ENCODE assay signal across 8 mouse cellular contexts in the genomic region with DNA sequence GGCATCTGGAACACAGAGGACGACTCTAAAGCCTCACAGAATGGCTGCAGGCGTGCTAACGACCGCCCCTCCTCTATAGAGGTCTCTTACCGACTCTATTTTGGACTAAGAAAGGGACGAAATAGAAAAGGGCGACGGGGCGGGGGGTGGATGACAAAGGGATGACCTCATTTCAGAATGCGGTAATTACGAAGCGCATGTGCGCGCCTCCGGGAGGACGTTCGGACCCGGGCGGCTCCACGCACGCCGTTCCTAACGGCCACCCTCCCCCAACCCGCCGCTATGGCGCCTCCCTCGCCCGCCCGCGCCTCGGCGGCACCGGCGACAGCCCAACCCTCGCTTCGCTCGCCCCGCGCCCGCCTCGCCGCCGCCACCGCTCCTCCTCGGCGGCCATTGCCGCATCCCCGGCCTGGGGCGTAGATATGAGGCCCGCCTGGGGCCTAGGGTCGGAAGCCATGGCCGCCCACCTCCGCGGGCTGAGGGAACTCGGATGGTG. TPM values are rescaled to one million over a fixed set of nuclear protein-coding genes. Genes with fewer than 3 reads are reported as not detected.
DNase-seq lines count a peak whose midpoint lies in the region; ATAC-seq and TF ChIP-seq lines count a peak whose summit lies in the region.

No protein-coding gene starts in this region.

- peak overlapping the region; percentile 99 for H3K9ac ChIP-seq in forebrain, embryonic 14.5 days (ENCODE audit: low read length)
- H3K9ac ChIP-seq in hindbrain, embryonic 12.5 days: peak overlapping the region; percentile 100
- H3K9ac ChIP-seq in lung, postnatal 0 days (replicated peaks; ENCODE audit: low read depth): peak overlapping the region; percentile 95

- peak; percentile 68 for ATAC-seq in forebrain, embryonic 14.5 days
- ATAC-seq in hindbrain, embryonic 12.5 days (ENCODE audit: low FRiP score): peak; percentile 78
- ATAC-seq in lung, postnatal 0 days: peak; percentile 47

- peaks cover 33% of the 10 kb centered on the region for H3K36me3 ChIP-seq in forebrain, embryonic 14.5 days (ENCODE audit: control insufficient read depth, insufficient read depth, low read length)
- peaks cover 26% of the 10 kb centered on the region for H3K36me3 ChIP-seq in hindbrain, embryonic 12.5 days
- H3K36me3 ChIP-seq in lung, postnatal 0 days (ENCODE audit: insufficient read depth, low read length): peaks cover 10% of the 10 kb centered on the region; the same call in 1 of the 2 replicates

- WGBS in forebrain, embryonic 14.5 days: under 1% methylated on average over 46 of the region's 55 CpGs
- 0% methylated on average over 40 of the region's 55 CpGs for WGBS in hindbrain, embryonic 12.5 days
- WGBS in lung, postnatal 0 days: 2% methylated on average over 30 of the region's 55 CpGs

- H3K4me2 ChIP-seq in forebrain, embryonic 14.5 days (ENCODE audit: low read length): peak overlapping the region; percentile 59
- peak overlapping the region; percentile 79 for H3K4me2 ChIP-seq in hindbrain, embryonic 12.5 days (replicated peaks)
- H3K4me2 ChIP-seq in lung, postnatal 0 days (replicated peaks; ENCODE audit: low read depth, low read length): peak overlapping the region; percentile 82

- H3K27me3 ChIP-seq in forebrain, embryonic 14.5 days (replicated peaks; ENCODE audit: control insufficient read depth, insufficient read depth, low read length): no peaks in the 10 kb centered on the region
- 0 out of 2 replicates have a peak, but pooled peaks cover 2% of the 10 kb centered on the region for H3K27me3 ChIP-seq in hindbrain, embryonic 12.5 days
- no peaks in the 10 kb centered on the region for H3K27me3 ChIP-seq in lung, postnatal 0 days (replicated peaks; ENCODE audit: insufficient read depth, low read length)

- no peak for TF ChIP-seq CTCF in lung, postnatal 0 days (IDR thresholded peaks at IDR 0.05)

- H3K9me3 ChIP-seq in forebrain, embryonic 14.5 days (replicated peaks; ENCODE audit: control insufficient read depth, low read length): no peaks in the 10 kb centered on the region
- no peaks in the 10 kb centered on the region for H3K9me3 ChIP-seq in hindbrain, embryonic 12.5 days (replicated peaks)
- H3K9me3 ChIP-seq in lung, postnatal 0 days (ENCODE audit: low read length): no peaks in the 10 kb centered on the region

- peak overlapping the region; percentile 96 for H3K27ac ChIP-seq in forebrain, embryonic 14.5 days (ENCODE audit: low read depth, low read length)
- peak overlapping the region; percentile 97 for H3K27ac ChIP-seq in hindbrain, embryonic 12.5 days
- peak overlapping the region; percentile 92 for H3K27ac ChIP-seq in lung, postnatal 0 days (ENCODE audit: low read length)

- peak overlapping the region; percentile 97 for H3K4me3 ChIP-seq in forebrain, embryonic 14.5 days (ENCODE audit: low read depth, low read length)
- peak overlapping the region; percentile 98 for H3K4me3 ChIP-seq in hindbrain, embryonic 12.5 days
- peak overlapping the region; percentile 100 for H3K4me3 ChIP-seq in lung, postnatal 0 days (ENCODE audit: low read depth, low read length)

- peaks cover 11% of the 10 kb centered on the region for H3K4me1 ChIP-seq in forebrain, embryonic 14.5 days (ENCODE audit: control insufficient read depth, insufficient read depth, low read length)
- H3K4me1 ChIP-seq in hindbrain, embryonic 12.5 days: peaks cover 11% of the 10 kb centered on the region
- peaks cover 3% of the 10 kb centered on the region; the same call in 1 of the 2 replicates for H3K4me1 ChIP-seq in lung, postnatal 0 days (ENCODE audit: insufficient read depth, low read depth, low read length)

- no peak for TF ChIP-seq EP300 in lung, postnatal 0 days (IDR thresholded peaks at IDR 0.05)

- DNase-seq in gastrocnemius, adult 18-20 months (ENCODE audit: low spot score): peak; percentile 33
- DNase-seq in gastrocnemius, adult 8-10 months (ENCODE audit: low spot score in 2 of 2): no peak
- DNase-seq in cerebellum, adult 11-12 months: peak; percentile 80
- DNase-seq in forebrain, embryonic 14.5 days (ENCODE audit: low spot score): peak; percentile 68
- peak; percentile 64 for DNase-seq in layer of hippocampus, postnatal 36 days
- peak; percentile 67 for DNase-seq in lung, postnatal 0 days (ENCODE audit: low spot score)
- peak; percentile 71 for DNase-seq in right cerebral cortex, adult 18-20 months

RNA-seq across cellular contexts. Expression of a gene that starts 6.8 kb away (rescaled TPM):
- total RNA-seq in gastrocnemius, adult 18-20 months (2021): 100 to 1,000 TPM in 1 of 2 experiments, 10 to 100 TPM in 1; 46.1 to 109 TPM
- total RNA-seq in gastrocnemius, adult 8-10 months (2022): 10 to 100 TPM; 30.5 to 74.5 (median 56.1) TPM
- 1,205 and 1,208 TPM in 2 replicates for polyA plus RNA-seq in forebrain, embryonic 14.5 days (2014; fragmentation: Nextera tagmentation; extraction: Ambion mirVana)
- polyA plus RNA-seq in hindbrain, embryonic 12.5 days (2016; fragmentation: Nextera tagmentation; extraction: Ambion mirVana): 1,025 and 1,103 TPM in 2 replicates
- 1,000 to 10,000 TPM; 1,068 to 1,130 TPM for total RNA-seq in layer of hippocampus, postnatal 36 days (2021)
- 271 and 357 TPM in 2 replicates for polyA plus RNA-seq in lung, postnatal 0 days (2015; fragmentation: Nextera tagmentation; extraction: Ambion mirVana)

RNA-seq across cellular contexts. Expression of a gene that starts 13.3 kb away (rescaled TPM):
- total RNA-seq in gastrocnemius, adult 18-20 months (2021): not detected
- total RNA-seq in gastrocnemius, adult 8-10 months (2022): under 1 TPM in 1 of 4 experiments, not detected in 3; 0.80 TPM
- polyA plus RNA-seq in forebrain, embryonic 14.5 days (2014; fragmentation: Nextera tagmentation; extraction: Ambion mirVana): not detected in 2 replicates
- not detected in 2 replicates for polyA plus RNA-seq in hindbrain, embryonic 12.5 days (2016; fragmentation: Nextera tagmentation; extraction: Ambion mirVana)
- not detected for total RNA-seq in layer of hippocampus, postnatal 36 days (2021)
- polyA plus RNA-seq in lung, postnatal 0 days (2015; fragmentation: Nextera tagmentation; extraction: Ambion mirVana): not detected in 2 replicates

RNA-seq across cellular contexts. Expression of a gene that starts 42.0 kb away (rescaled TPM):
- total RNA-seq in gastrocnemius, adult 18-20 months (2021): 10 to 100 TPM; 16.6 to 17.4 TPM
- total RNA-seq in gastrocnemius, adult 8-10 months (2022): 10 to 100 TPM; 13.3 to 19.9 (median 15.9) TPM
- polyA plus RNA-seq in forebrain, embryonic 14.5 days (2014; fragmentation: Nextera tagmentation; extraction: Ambion mirVana): 24.6 and 29.7 TPM in 2 replicates
- 31.3 and 32.9 TPM in 2 replicates for polyA plus RNA-seq in hindbrain, embryonic 12.5 days (2016; fragmentation: Nextera tagmentation; extraction: Ambion mirVana)
- total RNA-seq in layer of hippocampus, postnatal 36 days (2021): 10 to 100 TPM; 42.2 to 45.1 TPM
- 12.5 and 15.6 TPM in 2 replicates for polyA plus RNA-seq in lung, postnatal 0 days (2015; fragmentation: Nextera tagmentation; extraction: Ambion mirVana)

Comparison
In these comparisons a context has a peak if more than half of its experiments do, and no peak if none do; other contexts are left out.
1. DNase-seq: peak in gastrocnemius, adult 18-20 months (single experiment), cerebellum, adult 11-12 months (single experiment), forebrain, embryonic 14.5 days (single experiment), layer of hippocampus, postnatal 36 days (2 of 2), lung, postnatal 0 days (single experiment) and right cerebral cortex, adult 18-20 months (single experiment); none in gastrocnemius, adult 8-10 months (0 of 2).
2. RNA of a gene that starts 6.8 kb away (total RNA-seq): 1,068 to 1,130 TPM in layer of hippocampus, postnatal 36 days; 46.1 to 109 TPM in gastrocnemius, adult 18-20 months and 30.5 to 74.5 TPM in gastrocnemius, adult 8-10 months; every median in the first group is over 4 times any median in the second.
3. Peak in every context shown above with its lines, with median percentiles within 50 percentile points of each other: ATAC-seq, H3K27ac ChIP-seq, H3K4me2 ChIP-seq, H3K4me3 ChIP-seq and H3K9ac ChIP-seq.